Mouse (Mus musculus): ENCODE data around the gene Sirt2. TPM values are rescaled to one million over a fixed set of nuclear protein-coding genes. Genes with fewer than 3 reads are reported as not detected.

Gene Sirt2
- polyA plus RNA-seq, 1 experiment, result 298 TPM

- H3K4me1 ChIP-seq (ENCODE audit: control insufficient read depth, insufficient read depth, low read length), result peaks cover 11% of the 10 kb centered on the region
- H3K4me3 ChIP-seq (replicated peaks; ENCODE audit: insufficient read depth, low read depth, low read length), result peak within 1 kb of the TSS; percentile 60
- H3K27me3 ChIP-seq (ENCODE audit: control insufficient read depth, insufficient read depth, low read length), result no peaks in the 10 kb centered on the region
- DNase-seq, result peak in 1 of 2 experiments; percentile 24
- H3K27ac ChIP-seq (ENCODE audit: insufficient read depth, low read length), result no peak within 1 kb of the TSS
- no peak for TF ChIP-seq CTCF (IDR thresholded peaks at IDR 0.05; ENCODE audit: borderline replicate concordance, insufficient read depth, low read depth, low read length)
- no peak for TF ChIP-seq POLR2A (IDR thresholded peaks at IDR 0.05; ENCODE audit: borderline replicate concordance, insufficient read depth, low read length)
- 52% methylated on average over 7 of the region's 7 CpGs for WGBS
These were observed 979 bp downstream of the Sirt2 start, which contains the start of gene Nfkbib for GRCm38 (mm10) chr7:28767462-28767965. Gene Nfkbib (minus strand): TSS chr7:28767512.

DNA sequence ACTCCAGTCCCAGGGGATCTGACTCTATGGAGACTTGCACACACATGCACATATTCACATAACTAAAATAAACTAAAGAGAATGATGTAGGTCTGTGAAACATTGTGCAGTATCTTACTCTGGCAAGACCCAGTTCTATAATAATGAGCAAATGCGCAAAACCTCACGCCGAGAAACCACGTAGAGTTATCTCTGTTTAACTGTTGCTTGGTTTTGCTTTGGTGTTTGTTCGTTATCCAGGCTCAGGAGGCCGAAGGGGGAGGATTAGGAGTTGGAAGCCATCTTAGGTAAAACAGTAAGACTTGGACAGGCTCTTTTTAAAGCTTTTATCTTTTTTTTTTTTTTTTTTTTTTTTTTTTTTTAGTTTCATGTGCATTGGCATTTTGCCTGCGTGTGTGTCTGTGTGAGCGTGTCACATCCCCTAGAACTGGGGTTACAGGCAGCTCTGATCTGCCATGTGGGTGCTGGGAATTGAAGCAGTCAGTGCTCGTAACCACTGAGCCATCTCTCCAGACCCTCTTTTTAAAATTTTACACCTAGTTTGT is 3.0 kb downstream of the Sirt2 start:
- H3K27ac ChIP-seq (ENCODE audit: insufficient read depth, low read length), result no peak overlapping the region
- 84% methylated on average over 9 of the region's 9 CpGs for WGBS
- no peak overlapping the region for H3K4me3 ChIP-seq (replicated peaks; ENCODE audit: insufficient read depth, low read depth, low read length)
- DNase-seq, result no peak
- no peak for TF ChIP-seq POLR2A (IDR thresholded peaks at IDR 0.05; ENCODE audit: borderline replicate concordance, insufficient read depth, low read length)
- no peak for TF ChIP-seq CTCF (IDR thresholded peaks at IDR 0.05; ENCODE audit: borderline replicate concordance, insufficient read depth, low read depth, low read length)
- H3K27me3 ChIP-seq (ENCODE audit: control insufficient read depth, insufficient read depth, low read length), result no peaks in the 10 kb centered on the region
- peaks cover 19% of the 10 kb centered on the region for H3K4me1 ChIP-seq (ENCODE audit: control insufficient read depth, insufficient read depth, low read length)

- Histone ChIP-seq H3K27me3 (ENCODE audit: control insufficient read depth, insufficient read depth, low read length) (no peaks in the 10 kb centered on the region), H3K27ac (ENCODE audit: insufficient read depth, low read length) (no peak overlapping the region), H3K4me1 (ENCODE audit: control insufficient read depth, insufficient read depth, low read length) (peaks cover 19% of the 10 kb centered on the region), H3K4me3 (replicated peaks; ENCODE audit: insufficient read depth, low read depth, low read length) (no peak overlapping the region)
- WGBS, result 86% methylated on average over 3 of the region's 3 CpGs
- no peak for DNase-seq
- TF ChIP-seq CTCF (IDR thresholded peaks at IDR 0.05; ENCODE audit: borderline replicate concordance, insufficient read depth, low read depth, low read length) (no peak), POLR2A (IDR thresholded peaks at IDR 0.05; ENCODE audit: borderline replicate concordance, insufficient read depth, low read length) (no peak)
These were observed 3.8 kb downstream of the Sirt2 start for GRCm38 (mm10) chr7:28770309-28770708.

DNA sequence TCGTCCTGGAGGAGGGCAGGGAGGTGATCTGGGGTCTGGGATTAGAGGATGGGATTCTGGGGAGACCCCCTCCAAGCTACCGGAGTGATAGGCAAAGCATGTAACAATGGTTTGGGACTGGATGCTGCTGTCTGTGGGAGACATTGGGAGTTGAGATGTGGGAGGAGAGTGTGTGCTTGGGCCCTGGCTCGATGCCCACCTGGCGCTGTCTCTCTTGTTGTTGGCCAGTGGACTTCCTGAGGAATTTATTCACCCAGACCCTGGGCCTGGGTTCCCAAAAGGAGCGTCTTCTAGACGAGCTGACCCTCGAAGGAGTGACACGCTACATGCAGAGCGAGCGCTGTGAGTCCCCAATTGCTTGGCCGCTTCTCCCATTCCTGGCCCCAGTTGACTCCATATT is 5.3 kb downstream of the Sirt2 start:
- TF ChIP-seq POLR2A (IDR thresholded peaks at IDR 0.05; ENCODE audit: borderline replicate concordance, insufficient read depth, low read length) (no peak), CTCF (IDR thresholded peaks at IDR 0.05; ENCODE audit: borderline replicate concordance, insufficient read depth, low read depth, low read length) (no peak)
- no peaks in the 10 kb centered on the region for H3K27me3 ChIP-seq (ENCODE audit: control insufficient read depth, insufficient read depth, low read length)
- WGBS, result 60% methylated on average over 11 of the region's 11 CpGs
- DNase-seq, result peak in 1 of 2 experiments; percentile 24
- no peak overlapping the region for H3K4me3 ChIP-seq (replicated peaks; ENCODE audit: insufficient read depth, low read depth, low read length)
- H3K4me1 ChIP-seq (ENCODE audit: control insufficient read depth, insufficient read depth, low read length), result peaks cover 19% of the 10 kb centered on the region
- H3K27ac ChIP-seq (ENCODE audit: insufficient read depth, low read length), result no peak overlapping the region

- DNase-seq, result peak; percentile 32 to 62
- TF ChIP-seq CTCF (IDR thresholded peaks at IDR 0.05; ENCODE audit: borderline replicate concordance, insufficient read depth, low read depth, low read length), result no peak
- TF ChIP-seq POLR2A (IDR thresholded peaks at IDR 0.05; ENCODE audit: borderline replicate concordance, insufficient read depth, low read length), result no peak
- peaks cover 13% of the 10 kb centered on the region for H3K4me1 ChIP-seq (ENCODE audit: control insufficient read depth, insufficient read depth, low read length)
- peak overlapping the region; percentile 20 for H3K27ac ChIP-seq (ENCODE audit: insufficient read depth, low read length)
- WGBS, result 19% methylated on average over 3 of the region's 3 CpGs
- no peaks in the 10 kb centered on the region for H3K27me3 ChIP-seq (ENCODE audit: control insufficient read depth, insufficient read depth, low read length)
- no peak overlapping the region for H3K4me3 ChIP-seq (replicated peaks; ENCODE audit: insufficient read depth, low read depth, low read length)
These were observed 6.6 kb downstream of the Sirt2 start for GRCm38 (mm10) chr7:28773163-28773562.

DNA sequence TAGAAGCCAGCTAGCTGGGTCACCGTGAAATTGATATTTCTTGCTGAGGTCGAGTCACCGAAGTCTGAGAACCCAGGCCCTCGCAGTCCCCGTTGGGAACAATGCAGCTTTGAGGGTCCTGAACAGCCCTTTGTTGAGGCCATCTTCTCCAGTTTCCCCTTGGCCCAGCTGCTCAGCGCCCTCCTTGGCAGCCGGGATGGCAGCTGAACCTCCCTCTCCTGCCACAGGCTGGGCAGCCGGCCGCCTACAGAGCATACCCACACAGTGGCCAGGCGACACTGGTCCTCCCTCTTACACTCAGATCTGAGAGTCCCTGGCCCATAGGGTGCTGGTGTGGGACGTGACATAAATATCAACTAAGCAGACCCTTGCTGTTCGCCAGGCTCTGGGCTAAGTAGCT is 7.6 kb downstream of the Sirt2 start:
- 24% methylated on average over 12 of the region's 12 CpGs for WGBS
- peaks cover 13% of the 10 kb centered on the region for H3K4me1 ChIP-seq (ENCODE audit: control insufficient read depth, insufficient read depth, low read length)
- H3K27me3 ChIP-seq (ENCODE audit: control insufficient read depth, insufficient read depth, low read length), result no peaks in the 10 kb centered on the region
- TF ChIP-seq CTCF (IDR thresholded peaks at IDR 0.05; ENCODE audit: borderline replicate concordance, insufficient read depth, low read depth, low read length) (no peak), POLR2A (IDR thresholded peaks at IDR 0.05; ENCODE audit: borderline replicate concordance, insufficient read depth, low read length) (no peak)
- H3K27ac ChIP-seq (ENCODE audit: insufficient read depth, low read length), result peak overlapping the region; percentile 20; the same call in 1 of the 2 replicates
- H3K4me3 ChIP-seq (replicated peaks; ENCODE audit: insufficient read depth, low read depth, low read length), result no peak overlapping the region
- DNase-seq, result peak; percentile 26 to 41

DNA sequence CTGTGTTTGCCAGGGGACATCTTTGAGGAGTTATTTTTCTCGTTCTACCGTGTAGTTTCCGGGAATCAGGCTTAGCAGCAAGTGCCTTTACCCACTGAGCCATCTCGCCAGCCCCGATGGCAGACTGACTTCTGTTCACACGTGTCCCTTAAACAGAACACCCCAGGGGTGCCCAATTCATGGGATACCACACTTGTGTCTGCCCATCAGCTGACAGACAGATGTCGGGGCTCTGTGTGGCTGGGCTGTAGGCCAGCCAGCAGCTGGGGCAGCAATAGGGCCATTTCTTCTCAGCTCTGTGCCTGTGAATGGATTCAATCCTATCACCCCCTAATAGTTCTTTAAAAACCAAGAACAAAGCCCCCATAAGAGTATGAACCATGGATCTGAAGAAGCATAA is 8.6 kb downstream of the Sirt2 start:
- Histone ChIP-seq H3K27me3 (ENCODE audit: control insufficient read depth, insufficient read depth, low read length) (no peaks in the 10 kb centered on the region), H3K4me3 (replicated peaks; ENCODE audit: insufficient read depth, low read depth, low read length) (no peak overlapping the region), H3K4me1 (ENCODE audit: control insufficient read depth, insufficient read depth, low read length) (peaks cover 14% of the 10 kb centered on the region), H3K27ac (ENCODE audit: insufficient read depth, low read length) (no peak overlapping the region)
- TF ChIP-seq CTCF (IDR thresholded peaks at IDR 0.05; ENCODE audit: borderline replicate concordance, insufficient read depth, low read depth, low read length) (no peak), POLR2A (IDR thresholded peaks at IDR 0.05; ENCODE audit: borderline replicate concordance, insufficient read depth, low read length) (no peak)
- 43% methylated on average over 7 of the region's 7 CpGs for WGBS
- no peak for DNase-seq

DNA sequence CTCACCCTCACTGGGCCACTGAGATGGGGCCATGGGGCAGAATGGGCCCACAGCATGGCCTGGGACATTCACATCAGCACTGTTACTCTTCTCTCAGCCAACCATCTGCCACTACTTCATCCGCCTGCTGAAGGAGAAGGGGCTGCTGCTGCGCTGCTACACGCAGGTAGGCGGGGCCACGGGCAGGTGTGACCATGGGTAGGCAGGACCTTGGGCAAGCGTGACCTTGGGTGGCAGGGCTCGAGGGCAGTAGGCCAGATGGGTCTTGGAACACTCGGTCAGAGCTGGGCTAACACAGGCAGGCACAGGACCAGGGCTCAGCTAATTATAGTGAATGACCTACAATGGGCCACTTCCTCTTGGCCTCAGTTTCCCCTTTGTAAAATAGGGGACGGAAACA is 12.3 kb downstream of the Sirt2 start:
- no peak overlapping the region for H3K4me3 ChIP-seq (replicated peaks; ENCODE audit: insufficient read depth, low read depth, low read length)
- no peak overlapping the region for H3K27ac ChIP-seq (ENCODE audit: insufficient read depth, low read length)
- TF ChIP-seq POLR2A (IDR thresholded peaks at IDR 0.05; ENCODE audit: borderline replicate concordance, insufficient read depth, low read length) (no peak), CTCF (IDR thresholded peaks at IDR 0.05; ENCODE audit: borderline replicate concordance, insufficient read depth, low read depth, low read length) (no peak)
- peak in 1 of 2 experiments; percentile 25 for DNase-seq
- H3K4me1 ChIP-seq (ENCODE audit: control insufficient read depth, insufficient read depth, low read length), result peaks cover 20% of the 10 kb centered on the region
- WGBS, result 76% methylated on average over 9 of the region's 9 CpGs
- no peaks in the 10 kb centered on the region for H3K27me3 ChIP-seq (ENCODE audit: control insufficient read depth, insufficient read depth, low read length)

Data from cerebellum, adult 2 months (tissue).